Mouse (Mus musculus) erythroid progenitor cell, adult 5-6 weeks (primary cell): ENCODE results near the gene Meiob. TPM values are rescaled to one million over a fixed set of nuclear protein-coding genes. Genes with fewer than 3 reads are reported as not detected.

Source experiments
- ATAC-seq: replicated peaks from 2 replicates; pipeline ENCODE4 v1.8.0; 2016; ENCODE audit warnings: moderate number of reproducible peaks, mild to moderate bottlenecking, moderate TSS enrichment, inconsistent platforms; ENCODE audit not compliant: poor library complexity, low FRiP score, severe bottlenecking
- total RNA-seq, 2 experiments: library from RNA; stranded (forward) in 1 of 2; stranded (reverse) in 1 of 2; fragments of 150-400 nt in 1 of 2; fragments of 186-747, 209-891 nt in 1 of 2; gene quantifications; 2 replicates each; pipeline versions ENCODE4 v1.2.3 to v1.2.4; 2015 to 2017; ENCODE audit warnings: low replicate concordance in 2 of 2

Gene Meiob
- total RNA-seq, 2 experiments from 2014 or later: not detected

DNA sequence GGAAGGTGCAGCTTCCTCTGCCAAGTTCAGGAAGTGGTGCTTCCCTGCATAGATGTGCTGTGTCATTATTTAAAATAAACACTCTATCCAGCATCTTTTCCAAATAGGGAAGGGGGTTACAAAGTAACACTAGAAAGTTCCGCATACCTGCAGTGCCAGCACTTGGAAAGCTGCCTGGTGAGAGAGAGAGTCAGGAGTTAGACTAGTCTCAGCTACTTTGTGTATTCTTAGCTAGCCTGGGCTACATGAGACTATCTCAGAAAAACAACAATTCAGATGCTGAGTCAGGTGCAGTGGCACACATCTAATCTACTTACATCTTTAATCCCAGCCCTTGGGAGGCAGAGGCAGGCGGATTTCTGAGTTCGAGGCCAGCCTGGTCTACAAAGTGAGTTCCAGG is 57.7 kb downstream of the Meiob start:
- ATAC-seq: no peak

DNA sequence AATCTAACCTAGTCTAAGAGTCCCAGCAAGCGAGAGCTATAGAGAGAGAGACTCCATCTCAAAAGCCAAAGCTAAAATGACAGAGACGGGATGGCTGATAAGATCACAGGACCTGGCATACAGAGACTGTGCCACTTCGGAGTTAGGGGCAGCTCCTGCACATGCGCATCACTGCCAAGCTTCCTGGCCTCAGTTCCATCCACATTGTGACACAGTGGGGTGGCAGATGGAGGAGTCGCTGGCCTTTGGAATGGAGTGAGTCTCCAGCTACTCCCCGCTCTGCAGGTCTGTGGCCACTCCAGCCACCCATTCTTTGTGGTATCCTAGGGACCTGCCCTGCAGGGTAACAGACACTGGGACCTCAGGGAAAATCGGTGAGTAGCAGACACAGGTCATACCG is 61.7 kb downstream of the Meiob start, which contains the start of gene Igfals:
Gene Igfals (plus strand): TSS at position 222 of the 400 bp plus-strand sequence.
- ATAC-seq: no peak

DNA sequence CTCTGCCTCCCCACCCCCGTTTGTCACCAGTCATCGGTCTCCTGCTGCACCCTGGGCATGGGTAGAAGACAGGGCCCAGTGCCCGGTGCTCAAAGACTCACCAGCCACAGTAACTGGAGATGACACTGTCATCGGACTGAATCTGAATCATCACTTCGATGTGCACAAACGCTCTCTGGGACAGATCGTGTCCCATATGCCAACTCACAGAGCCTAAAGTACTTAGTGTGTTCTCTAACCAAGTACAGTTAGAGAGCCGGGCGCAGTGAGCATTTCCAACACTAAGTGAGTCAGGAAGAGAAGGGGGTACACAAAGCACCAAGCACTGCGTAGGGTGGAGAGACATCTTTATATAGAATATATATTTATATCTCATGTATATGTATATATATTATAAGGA is 63.8 kb downstream of the Meiob start:
- no peak for ATAC-seq

DNA sequence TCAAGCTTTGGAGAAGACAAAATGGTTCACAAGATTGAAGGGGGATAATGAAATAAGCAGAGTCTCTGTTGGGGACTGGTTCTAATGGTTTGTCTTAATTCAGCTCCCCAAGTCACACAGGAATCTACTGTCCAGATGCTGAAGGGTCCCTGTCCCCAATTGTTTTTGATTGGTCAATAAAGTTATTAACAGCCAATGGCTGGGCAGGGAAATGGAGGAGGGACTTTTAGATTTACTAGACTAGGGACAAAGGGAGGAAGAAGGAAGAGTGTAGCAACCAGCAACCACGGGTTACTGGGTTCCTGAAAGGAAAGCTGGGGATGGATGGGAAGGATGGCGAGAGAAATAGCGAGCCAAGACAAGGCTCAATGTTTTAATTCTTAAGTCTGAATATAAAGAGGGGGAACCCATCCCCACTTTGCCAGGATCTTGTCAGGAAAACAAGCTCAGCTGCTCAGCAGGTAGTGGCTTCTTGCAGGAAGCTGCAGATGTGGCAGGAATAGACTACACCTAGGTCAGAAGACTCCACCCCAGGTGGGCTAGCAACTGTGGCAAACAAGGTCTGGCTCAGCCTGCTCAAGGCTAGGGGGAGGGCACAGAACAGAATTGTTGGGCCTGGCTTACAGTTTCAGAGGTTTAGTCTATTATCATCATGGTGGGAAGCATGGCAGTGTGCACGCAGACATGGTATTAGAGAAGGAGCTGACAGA is 69.8 kb downstream of the Meiob start:
- no peak for ATAC-seq

DNA sequence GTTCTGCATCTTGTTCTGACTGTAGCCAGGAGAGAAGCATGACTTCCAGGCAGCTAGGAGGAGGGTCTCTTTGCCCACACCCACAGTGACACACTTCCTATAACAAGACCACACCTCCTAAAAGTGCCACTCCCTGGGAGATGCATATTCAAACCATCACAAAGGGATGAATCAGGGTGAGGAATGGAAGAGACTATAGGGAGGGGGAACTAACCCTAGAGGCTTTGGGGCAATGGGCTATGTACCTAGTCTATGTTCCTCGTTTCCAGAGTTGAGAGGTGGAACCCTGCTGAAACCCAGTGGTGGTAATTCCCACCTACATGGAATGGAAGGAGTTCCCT is 70.3 kb downstream of the Meiob start:
- no peak for ATAC-seq

DNA sequence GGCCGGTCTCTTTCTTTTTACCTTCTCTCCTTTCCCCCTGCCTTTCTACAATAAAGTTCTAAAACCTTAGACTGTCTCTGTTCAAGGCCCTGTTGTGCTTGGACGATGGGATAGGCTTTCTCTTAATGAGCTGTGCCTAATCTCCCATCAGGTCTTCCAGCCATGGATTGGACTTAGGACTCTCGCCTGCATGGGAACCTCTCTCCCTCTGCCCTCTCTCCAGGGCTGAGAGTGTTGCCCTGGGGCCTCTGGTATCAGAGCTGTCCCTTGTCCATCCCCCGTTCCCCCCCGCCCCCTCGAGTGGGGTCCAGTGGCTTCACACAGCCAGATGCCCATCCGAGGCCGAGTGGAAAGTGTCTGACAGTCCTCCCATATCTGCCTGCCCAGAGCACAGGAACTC is 70.9 kb downstream of the Meiob start:
- no peak for ATAC-seq

DNA sequence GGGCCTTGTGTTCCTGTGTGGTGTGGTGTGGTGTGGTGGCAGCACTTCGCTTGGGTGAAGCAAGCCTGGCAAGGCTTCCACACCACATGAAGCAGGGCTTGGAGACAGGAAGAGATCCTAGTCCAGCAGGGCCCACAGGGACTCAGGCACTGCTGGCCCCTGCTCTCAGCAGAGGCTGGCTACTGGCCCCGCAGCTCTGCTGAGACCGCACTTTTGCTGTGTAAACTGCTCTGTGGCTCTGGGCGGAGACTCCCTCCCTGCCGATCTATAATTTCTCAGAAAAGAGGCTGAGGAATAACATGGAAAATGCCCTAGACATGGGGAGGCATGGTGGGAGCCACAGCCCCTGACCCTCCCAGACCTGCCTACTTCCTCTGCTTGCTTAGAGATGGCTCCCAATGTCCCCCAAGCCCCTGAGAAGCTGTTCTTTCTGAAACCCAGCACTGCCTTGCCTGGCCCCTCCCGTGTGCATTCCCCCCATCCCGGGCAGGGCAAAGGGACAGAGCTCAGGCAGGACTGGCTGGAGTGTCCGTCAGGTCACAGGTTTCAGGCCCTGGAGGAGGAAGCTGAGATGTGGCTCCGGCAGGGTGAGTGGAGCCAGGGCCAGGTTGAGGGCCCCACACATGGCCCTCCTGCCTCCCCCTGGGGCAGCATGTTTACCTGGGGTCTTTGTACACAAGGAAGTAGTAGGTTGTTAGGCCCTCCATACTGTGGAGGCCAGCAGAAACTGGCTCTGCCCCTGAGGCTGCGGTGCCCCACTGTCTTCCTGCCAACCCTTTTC is 73.4 kb downstream of the Meiob start:
- no peak for ATAC-seq

DNA sequence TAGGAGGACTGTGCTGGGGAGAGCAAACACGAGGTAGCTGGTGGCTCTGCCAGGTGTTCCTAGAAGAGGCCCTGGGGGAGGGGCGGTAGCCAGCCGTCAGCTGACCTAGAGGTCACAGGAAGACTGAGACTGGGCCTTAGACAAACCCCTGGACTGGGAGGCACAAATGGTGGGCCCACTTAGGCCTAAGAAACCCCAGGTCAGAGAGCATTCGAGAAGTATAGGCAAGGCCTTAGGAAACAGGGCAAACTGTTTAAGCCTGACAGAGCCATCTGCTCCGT is 74.0 kb downstream of the Meiob start:
- ATAC-seq: no peak

DNA sequence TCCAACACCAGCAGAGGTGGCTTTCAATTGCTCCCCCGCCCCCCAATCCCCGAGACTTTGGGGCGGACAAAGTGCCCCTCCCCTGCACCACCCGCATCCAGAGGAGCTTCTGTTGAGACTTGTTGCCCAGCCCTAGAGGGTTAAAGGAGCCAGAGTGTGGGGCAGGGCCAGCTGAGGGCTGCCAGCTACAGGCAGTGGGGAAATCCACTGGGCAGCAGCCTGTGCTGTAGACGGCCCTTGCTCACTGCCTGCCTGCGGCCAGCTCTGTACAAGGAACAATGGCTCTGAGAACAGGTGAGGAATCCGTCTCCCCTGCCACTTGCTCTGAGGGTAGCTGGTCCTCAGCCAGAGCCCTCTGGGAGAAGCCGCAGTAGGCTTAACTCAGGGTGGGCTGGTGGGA is 74.4 kb downstream of the Meiob start:
- no peak for ATAC-seq

DNA sequence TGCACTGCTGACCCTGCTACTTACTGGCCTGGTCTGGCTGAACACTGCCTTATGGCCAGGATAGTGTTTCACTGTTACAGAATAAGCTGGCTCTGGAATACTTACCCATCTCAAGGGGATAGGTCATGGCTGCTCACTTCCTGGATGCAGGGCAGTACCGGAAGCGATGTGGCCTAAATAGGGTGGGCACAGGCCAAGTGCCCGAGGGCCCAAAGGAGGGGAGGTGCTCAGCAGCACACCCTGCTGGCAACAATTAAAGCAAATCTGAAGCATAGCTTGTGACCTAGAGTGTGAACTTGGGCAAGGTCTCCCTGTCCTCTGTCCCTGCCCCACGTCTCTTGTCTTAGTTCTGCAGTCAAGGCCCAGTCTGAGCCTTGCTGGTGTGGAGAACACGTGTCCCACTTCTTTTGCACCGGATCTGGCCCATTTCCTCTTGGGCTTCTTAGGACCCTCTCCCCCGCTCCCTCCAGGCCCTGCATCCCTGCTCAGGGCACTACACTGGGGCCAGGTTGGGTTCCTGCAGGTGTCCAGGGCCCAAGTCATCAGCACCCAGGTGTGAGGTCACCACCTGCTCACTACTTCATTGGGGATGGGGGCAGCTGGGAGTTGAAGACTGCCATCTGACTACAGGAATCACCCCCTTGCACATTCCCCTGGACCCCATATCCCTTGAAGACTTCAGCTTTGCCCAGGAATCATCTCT is 77.8 kb downstream of the Meiob start:
- no peak for ATAC-seq

DNA sequence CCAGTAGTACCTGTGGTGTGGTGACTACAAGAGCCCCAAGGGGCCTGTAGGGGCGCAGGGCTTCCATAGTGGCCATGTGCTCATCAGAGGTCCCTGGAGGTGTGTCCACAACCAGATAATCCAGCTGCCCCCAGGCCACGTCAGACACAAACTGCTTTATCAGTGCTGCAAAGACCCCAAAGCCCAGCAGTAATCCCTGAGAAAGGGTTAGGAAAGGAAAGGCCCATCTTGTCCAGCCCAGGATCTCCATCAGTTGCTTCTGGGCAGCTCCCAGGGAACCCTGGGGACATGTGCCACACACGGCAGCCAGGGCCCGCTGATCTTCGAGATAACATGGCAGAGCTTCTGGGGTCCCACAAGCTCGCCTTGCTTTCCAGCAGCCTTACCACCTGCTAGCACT is 80.3 kb downstream of the Meiob start:
- no peak for ATAC-seq

DNA sequence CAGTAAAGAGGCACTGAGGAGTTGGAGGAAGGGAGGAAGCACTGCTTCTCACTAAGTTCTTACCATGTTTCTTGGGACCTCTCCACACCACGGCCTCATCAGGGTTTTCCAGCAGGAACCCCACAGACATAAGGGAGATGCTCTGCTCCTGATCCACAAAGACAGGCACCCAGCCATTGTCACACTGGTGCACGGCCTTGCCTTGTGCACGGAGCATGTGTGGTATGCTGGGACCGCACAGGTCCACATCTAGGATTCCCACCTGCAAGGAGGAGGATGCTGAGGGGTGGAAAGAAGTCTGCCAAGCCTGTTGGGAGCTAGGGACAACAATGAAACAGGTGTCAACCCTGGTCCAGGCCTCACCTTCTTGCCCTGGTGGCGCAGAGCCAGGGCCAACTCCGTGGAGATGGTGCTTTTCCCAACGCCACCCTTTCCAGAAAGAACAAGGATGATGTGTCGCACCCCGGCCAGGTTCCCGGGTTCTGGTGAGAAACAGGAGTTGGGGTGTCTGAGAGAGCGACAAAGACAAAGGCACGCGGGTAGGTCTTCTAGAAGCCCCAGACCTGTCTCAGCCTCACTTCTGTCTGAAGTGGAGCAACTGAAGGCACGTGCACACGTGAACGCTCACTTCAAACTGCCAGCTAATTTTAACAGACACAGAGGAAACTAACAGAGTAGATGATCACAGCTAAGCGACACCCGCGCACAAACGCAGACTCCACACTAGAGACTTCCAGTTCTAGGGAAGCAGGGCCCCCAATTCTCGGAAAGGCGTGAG is 81.5 kb downstream of the Meiob start:
- peak; percentile 3; the same call in 1 of the 2 replicates for ATAC-seq

DNA sequence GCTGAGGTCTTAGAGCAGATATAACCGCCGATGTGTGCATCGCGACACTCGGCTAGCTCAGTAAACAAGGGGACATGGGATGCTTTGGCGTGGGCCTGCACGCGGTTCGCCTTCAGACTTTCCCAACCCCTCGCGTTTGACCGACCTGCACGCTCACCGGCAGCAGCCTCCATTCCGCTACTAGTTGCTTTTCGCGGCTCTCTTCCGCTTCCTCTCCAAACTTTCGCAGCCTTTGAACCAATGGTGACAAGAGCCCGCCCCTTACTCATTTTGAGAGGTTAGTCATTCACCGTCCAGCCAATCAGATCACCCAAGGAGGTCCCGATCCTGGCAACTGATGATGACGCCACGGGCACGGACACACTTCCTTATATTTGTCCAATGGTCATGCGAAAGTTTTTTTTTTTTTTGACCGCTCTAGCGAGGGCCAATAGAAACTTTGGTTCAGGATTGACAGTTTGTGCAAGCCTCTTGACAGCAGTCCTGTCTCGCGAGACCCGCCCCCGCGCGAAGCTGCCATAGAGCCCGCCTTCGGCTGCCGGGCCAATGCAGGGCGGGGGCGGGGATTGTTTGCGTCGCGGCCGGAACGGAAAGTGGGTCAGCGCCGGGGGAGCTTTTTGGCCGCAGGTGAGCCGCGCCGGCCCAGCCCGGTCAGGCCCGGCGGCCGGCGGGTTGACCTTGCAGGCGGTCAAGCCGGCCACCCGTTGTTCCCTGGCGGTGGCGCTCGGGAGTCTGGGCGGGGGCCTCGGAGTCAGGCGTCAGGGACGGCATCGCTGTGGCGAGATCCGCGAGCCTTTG is 82.2 kb downstream of the Meiob start, which contains the start of the genes Nubp2 and Spsb3:
Gene Nubp2 (minus strand): TSS at position 216 of the 798 bp plus-strand sequence.
Gene Spsb3 (plus strand): TSS at position 510 of the 798 bp plus-strand sequence.
- peak; percentile 90 for ATAC-seq

DNA sequence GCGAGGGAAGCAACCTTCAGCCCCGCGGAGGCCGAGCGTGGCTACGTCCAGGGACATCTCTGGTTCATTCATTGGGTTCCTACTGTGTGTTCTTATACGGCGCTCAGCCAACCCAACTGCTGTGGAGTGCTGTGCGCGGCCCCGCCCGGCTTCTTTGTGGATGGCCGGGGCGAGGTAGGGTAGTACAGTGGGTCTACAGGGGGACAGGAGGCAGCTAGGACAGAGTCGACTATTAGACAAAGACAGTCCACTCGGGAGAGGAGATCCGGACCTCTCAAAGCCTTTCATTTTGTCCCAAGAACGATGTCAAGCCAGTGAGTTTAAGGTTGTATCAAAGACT is 82.8 kb downstream of the Meiob start:
- ATAC-seq: peak; percentile 8

DNA sequence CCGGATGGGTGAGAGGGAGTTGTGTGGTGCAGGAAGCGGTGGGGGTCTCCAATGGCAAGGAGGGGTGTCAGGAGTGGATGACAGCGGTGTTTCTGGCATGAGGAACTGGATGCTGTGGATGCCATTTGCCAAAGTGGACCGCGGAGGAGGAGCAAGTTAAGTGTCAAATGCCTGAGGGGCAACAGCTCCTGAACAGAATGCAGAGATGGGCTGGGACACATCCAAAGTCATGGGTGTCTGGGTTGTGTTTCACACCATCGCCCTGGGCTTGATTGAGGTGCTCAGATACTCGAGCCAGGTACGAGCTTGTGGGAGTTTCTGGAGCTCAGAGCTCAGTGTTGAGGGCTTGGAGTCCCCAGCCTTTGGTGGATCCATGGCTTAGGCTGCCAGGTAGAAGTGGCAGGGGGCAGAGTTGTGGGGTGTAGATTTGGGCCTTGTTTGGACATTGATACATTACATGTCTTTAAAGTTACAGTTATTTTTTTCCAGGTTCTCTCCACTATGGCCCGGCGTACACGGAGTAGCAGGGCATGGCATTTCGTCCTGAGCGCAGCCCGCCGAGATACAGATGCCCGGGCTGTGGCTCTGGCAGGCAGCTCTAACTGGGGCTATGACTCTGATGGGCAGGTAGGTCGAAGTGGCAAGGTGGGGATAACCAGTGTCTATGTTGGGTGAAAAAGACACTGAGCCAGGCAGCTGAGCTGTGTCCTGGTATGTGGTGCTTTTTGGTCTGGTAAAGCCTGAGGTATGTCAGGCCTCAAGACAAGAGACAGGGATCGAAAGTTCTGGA is 83.4 kb downstream of the Meiob start:
- no peak for ATAC-seq

DNA sequence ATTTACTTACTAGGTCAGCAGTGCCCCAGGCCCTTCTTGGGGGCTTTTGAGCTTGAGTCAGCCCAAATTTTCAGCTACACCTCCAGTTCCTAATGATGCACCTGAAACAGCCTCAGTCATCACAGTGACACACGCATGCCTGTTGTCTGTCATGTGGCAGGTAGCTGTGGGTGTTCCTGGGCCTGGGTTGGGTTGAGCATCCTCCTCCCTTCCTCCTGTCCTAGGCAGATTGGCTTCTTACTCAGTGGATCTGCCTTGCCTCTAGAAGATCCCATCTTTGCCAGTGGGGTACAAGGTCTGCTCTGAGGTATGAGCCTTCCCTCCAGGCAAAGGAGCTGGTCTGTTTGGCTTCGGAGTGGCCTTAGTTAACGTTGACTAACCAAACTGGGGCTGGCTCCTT is 84.8 kb downstream of the Meiob start:
- ATAC-seq: no peak
